Mouse (Mus musculus): ENCODE measurements at regions not wholly inside any gene's neighbourhood (a gene's known extent, or its start where the extent isn't known, plus 50 kb on each side); places are given as distances from the start of the nearest gene placed in this dataset.

- no peak for TF ChIP-seq POLR2A (IDR thresholded peaks at IDR 0.05; ENCODE audit: borderline replicate concordance, insufficient read depth, low read length)
- TF ChIP-seq CTCF (IDR thresholded peaks at IDR 0.05; ENCODE audit: borderline replicate concordance, insufficient read depth, low read depth, low read length), result no peak
Observed at GRCm38 (mm10) chr4:87467018-87467417, 236.7 kb upstream of the Slc24a2 start.

All from cerebellum, adult 2 months (tissue).